Mouse (Mus musculus): ENCODE results near the gene Thsd4. TPM values are rescaled to one million over a fixed set of nuclear protein-coding genes. Genes with fewer than 3 reads are reported as not detected.

The Thsd4 gene
- polyA plus RNA-seq, 1 experiment from 2014 or later, result 5.0 TPM

- no peak overlapping the region for H3K9ac ChIP-seq (replicated peaks; ENCODE audit: low read depth, low read length)
- H3K9me3 ChIP-seq (ENCODE audit: control insufficient read depth, low read length), result no peaks in the 10 kb centered on the region
- H3K27me3 ChIP-seq (replicated peaks; ENCODE audit: control insufficient read depth, insufficient read depth, low read length), result no peaks in the 10 kb centered on the region
- H3K36me3 ChIP-seq (ENCODE audit: control insufficient read depth, insufficient read depth), result no peaks in the 10 kb centered on the region
- 72% methylated on average over 8 of the region's 8 CpGs for WGBS
- H3K4me1 ChIP-seq (replicated peaks; ENCODE audit: control insufficient read depth, insufficient read depth, low read length), result peaks cover 22% of the 10 kb centered on the region
- no peak overlapping the region for H3K27ac ChIP-seq (ENCODE audit: low read length)
- no peak for ATAC-seq
- no peak overlapping the region for H3K4me3 ChIP-seq (replicated peaks; ENCODE audit: low read length)
- H3K4me2 ChIP-seq (ENCODE audit: low read length), result no peak overlapping the region
Measured at GRCm38 (mm10) chr9:60310741-60311317, 211.0 kb downstream of the Thsd4 start.

GRCm38 (mm10) chr9:60309786-60310711, 211.8 kb downstream of the Thsd4 start:
- Histone ChIP-seq H3K4me2 (ENCODE audit: low read length) (no peak overlapping the region), H3K27ac (ENCODE audit: low read length) (peak overlapping the region; percentile 42), H3K4me1 (replicated peaks; ENCODE audit: control insufficient read depth, insufficient read depth, low read length) (peaks cover 22% of the 10 kb centered on the region), H3K27me3 (replicated peaks; ENCODE audit: control insufficient read depth, insufficient read depth, low read length) (no peaks in the 10 kb centered on the region), H3K9ac (replicated peaks; ENCODE audit: low read depth, low read length) (no peak overlapping the region), H3K4me3 (replicated peaks; ENCODE audit: low read length) (no peak overlapping the region), H3K9me3 (ENCODE audit: control insufficient read depth, low read length) (no peaks in the 10 kb centered on the region), H3K36me3 (ENCODE audit: control insufficient read depth, insufficient read depth) (no peaks in the 10 kb centered on the region)
- ATAC-seq, result peak; percentile 68
- 45% methylated on average over 16 of the region's 16 CpGs for WGBS

GRCm38 (mm10) chr9:60308182-60308581, 213.7 kb downstream of the Thsd4 start:
- H3K4me3 ChIP-seq (replicated peaks; ENCODE audit: low read length), result no peak overlapping the region
- H3K27me3 ChIP-seq (replicated peaks; ENCODE audit: control insufficient read depth, insufficient read depth, low read length), result no peaks in the 10 kb centered on the region
- 78% methylated on average over 4 of the region's 4 CpGs for WGBS
- peaks cover 22% of the 10 kb centered on the region for H3K4me1 ChIP-seq (replicated peaks; ENCODE audit: control insufficient read depth, insufficient read depth, low read length)
- no peaks in the 10 kb centered on the region for H3K9me3 ChIP-seq (ENCODE audit: control insufficient read depth, low read length)
- no peak overlapping the region for H3K4me2 ChIP-seq (ENCODE audit: low read length)
- no peak overlapping the region for H3K27ac ChIP-seq (ENCODE audit: low read length)
- H3K36me3 ChIP-seq (ENCODE audit: control insufficient read depth, insufficient read depth), result no peaks in the 10 kb centered on the region
- no peak for ATAC-seq
- H3K9ac ChIP-seq (replicated peaks; ENCODE audit: low read depth, low read length), result no peak overlapping the region

GRCm38 (mm10) chr9:60307469-60307868, 214.4 kb downstream of the Thsd4 start:
- Histone ChIP-seq H3K4me3 (replicated peaks; ENCODE audit: low read length) (no peak overlapping the region), H3K27ac (ENCODE audit: low read length) (no peak overlapping the region), H3K4me1 (replicated peaks; ENCODE audit: control insufficient read depth, insufficient read depth, low read length) (peaks cover 19% of the 10 kb centered on the region), H3K27me3 (replicated peaks; ENCODE audit: control insufficient read depth, insufficient read depth, low read length) (no peaks in the 10 kb centered on the region), H3K36me3 (ENCODE audit: control insufficient read depth, insufficient read depth) (no peaks in the 10 kb centered on the region), H3K9ac (replicated peaks; ENCODE audit: low read depth, low read length) (no peak overlapping the region), H3K4me2 (ENCODE audit: low read length) (no peak overlapping the region), H3K9me3 (ENCODE audit: control insufficient read depth, low read length) (no peaks in the 10 kb centered on the region)
- whole genome bisulfite sequencing, result 82% methylated on average over 5 of the region's 5 CpGs
- ATAC-seq, result no peak

- Histone ChIP-seq H3K9me3 (ENCODE audit: control insufficient read depth, low read length) (no peaks in the 10 kb centered on the region), H3K9ac (replicated peaks; ENCODE audit: low read depth, low read length) (no peak overlapping the region), H3K27ac (ENCODE audit: low read length) (no peak overlapping the region), H3K4me2 (ENCODE audit: low read length) (no peak overlapping the region), H3K4me1 (replicated peaks; ENCODE audit: control insufficient read depth, insufficient read depth, low read length) (peaks cover 9% of the 10 kb centered on the region), H3K4me3 (replicated peaks; ENCODE audit: low read length) (no peak overlapping the region), H3K27me3 (replicated peaks; ENCODE audit: control insufficient read depth, insufficient read depth, low read length) (no peaks in the 10 kb centered on the region), H3K36me3 (ENCODE audit: control insufficient read depth, insufficient read depth) (no peaks in the 10 kb centered on the region)
- no peak for ATAC-seq
- 78% methylated on average over 4 of the region's 4 CpGs for WGBS
Measured at GRCm38 (mm10) chr9:60306241-60306640, 215.6 kb downstream of the Thsd4 start.

- Histone ChIP-seq H3K4me3 (replicated peaks; ENCODE audit: low read length) (no peak overlapping the region), H3K36me3 (ENCODE audit: control insufficient read depth, insufficient read depth) (no peaks in the 10 kb centered on the region), H3K4me1 (replicated peaks; ENCODE audit: control insufficient read depth, insufficient read depth, low read length) (peaks cover 9% of the 10 kb centered on the region), H3K9ac (replicated peaks; ENCODE audit: low read depth, low read length) (no peak overlapping the region), H3K27me3 (replicated peaks; ENCODE audit: control insufficient read depth, insufficient read depth, low read length) (no peaks in the 10 kb centered on the region), H3K9me3 (ENCODE audit: control insufficient read depth, low read length) (peaks cover 4% of the 10 kb centered on the region; the same call in 1 of the 2 replicates), H3K27ac (ENCODE audit: low read length) (no peak overlapping the region), H3K4me2 (ENCODE audit: low read length) (no peak overlapping the region)
- 99% methylated on average over 2 of the region's 2 CpGs for WGBS
- no peak for ATAC-seq
Measured at GRCm38 (mm10) chr9:60305204-60305840, 216.5 kb downstream of the Thsd4 start.

GRCm38 (mm10) chr9:60296276-60296675, 225.6 kb downstream of the Thsd4 start:
- Histone ChIP-seq H3K36me3 (ENCODE audit: control insufficient read depth, insufficient read depth) (no peaks in the 10 kb centered on the region), H3K9ac (replicated peaks; ENCODE audit: low read depth, low read length) (no peak overlapping the region), H3K4me3 (replicated peaks; ENCODE audit: low read length) (no peak overlapping the region), H3K27ac (ENCODE audit: low read length) (no peak overlapping the region), H3K9me3 (ENCODE audit: control insufficient read depth, low read length) (peaks cover 4% of the 10 kb centered on the region; the same call in 1 of the 2 replicates), H3K4me1 (replicated peaks; ENCODE audit: control insufficient read depth, insufficient read depth, low read length) (no peaks in the 10 kb centered on the region), H3K27me3 (replicated peaks; ENCODE audit: control insufficient read depth, insufficient read depth, low read length) (no peaks in the 10 kb centered on the region), H3K4me2 (ENCODE audit: low read length) (no peak overlapping the region)
- no peak for ATAC-seq
- 88% methylated on average over 2 of the region's 2 CpGs for WGBS

- Histone ChIP-seq H3K4me3 (replicated peaks; ENCODE audit: low read length) (no peak overlapping the region), H3K4me1 (replicated peaks; ENCODE audit: control insufficient read depth, insufficient read depth, low read length) (no peaks in the 10 kb centered on the region), H3K27ac (ENCODE audit: low read length) (no peak overlapping the region), H3K4me2 (ENCODE audit: low read length) (no peak overlapping the region), H3K9me3 (ENCODE audit: control insufficient read depth, low read length) (no peaks in the 10 kb centered on the region), H3K27me3 (replicated peaks; ENCODE audit: control insufficient read depth, insufficient read depth, low read length) (no peaks in the 10 kb centered on the region), H3K36me3 (ENCODE audit: control insufficient read depth, insufficient read depth) (no peaks in the 10 kb centered on the region), H3K9ac (replicated peaks; ENCODE audit: low read depth, low read length) (no peak overlapping the region)
- WGBS, result 72% methylated on average over 6 of the region's 6 CpGs
- no peak for ATAC-seq
Measured at GRCm38 (mm10) chr9:60295199-60295598, 226.6 kb downstream of the Thsd4 start.

- Histone ChIP-seq H3K4me3 (replicated peaks; ENCODE audit: low read length) (no peak overlapping the region), H3K27ac (ENCODE audit: low read length) (no peak overlapping the region), H3K36me3 (ENCODE audit: control insufficient read depth, insufficient read depth) (no peaks in the 10 kb centered on the region), H3K4me2 (ENCODE audit: low read length) (no peak overlapping the region), H3K9ac (replicated peaks; ENCODE audit: low read depth, low read length) (no peak overlapping the region), H3K4me1 (replicated peaks; ENCODE audit: control insufficient read depth, insufficient read depth, low read length) (no peaks in the 10 kb centered on the region), H3K27me3 (replicated peaks; ENCODE audit: control insufficient read depth, insufficient read depth, low read length) (no peaks in the 10 kb centered on the region), H3K9me3 (ENCODE audit: control insufficient read depth, low read length) (no peaks in the 10 kb centered on the region)
- 75% methylated on average over 6 of the region's 6 CpGs for WGBS
- ATAC-seq, result no peak
Measured at GRCm38 (mm10) chr9:60293129-60293528, 228.7 kb downstream of the Thsd4 start.
